In the genomic region with DNA sequence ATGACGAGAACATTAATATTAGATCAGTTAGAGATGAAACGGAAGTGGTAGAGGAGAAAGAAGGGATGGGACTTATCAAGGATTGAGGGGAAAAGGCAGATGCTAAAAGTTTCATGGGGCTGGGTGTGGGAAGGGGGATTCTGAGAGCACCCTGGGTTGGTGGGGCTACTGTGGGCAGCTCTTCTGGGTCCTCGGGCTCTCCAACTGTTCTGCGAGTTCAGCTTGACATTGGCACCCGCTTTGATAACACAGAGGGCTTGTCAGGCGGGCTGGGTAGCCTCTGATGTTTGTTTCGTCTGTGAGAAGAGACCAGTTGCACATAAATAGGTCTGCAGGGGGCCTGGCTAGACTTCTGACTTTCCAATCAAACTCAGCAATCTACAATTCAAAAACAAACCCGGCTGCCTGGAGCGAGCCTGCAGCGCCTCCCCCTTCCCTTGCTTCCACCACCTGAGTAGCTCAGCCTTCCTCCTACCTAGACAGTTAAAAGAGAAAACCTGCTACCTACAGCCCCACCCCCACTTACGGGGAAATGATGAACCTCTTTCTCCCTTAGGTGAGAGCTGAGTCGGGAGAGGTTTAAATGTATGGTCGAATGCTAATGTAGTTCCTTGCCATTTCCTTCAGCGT, we compare ENCODE assay signal across 10 mouse cellular contexts.
DNase-seq lines count a peak whose midpoint lies in the region; ATAC-seq and TF ChIP-seq lines count a peak whose summit lies in the region.
"Had no signal": no experiment of that assay in that cellular context is flagged by ENCODE, and none has a peak within 500 bp of the region (broad histone marks: within the 10 kb centered on the region; RNA-seq: fewer than 3 reads in every experiment).

No protein-coding gene starts in this region.

- no peak overlapping the region for H3K27ac ChIP-seq in heart, embryonic 12.5 days (ENCODE audit: poor library complexity, severe bottlenecking)
- H3K27ac ChIP-seq in ES-Bruce4 (ENCODE audit: insufficient read depth, low read length), result no peak overlapping the region
- no peak overlapping the region for H3K27ac ChIP-seq in forebrain, embryonic 14.5 days (ENCODE audit: low read depth, low read length)
- no peak overlapping the region for H3K27ac ChIP-seq in lung, postnatal 0 days (ENCODE audit: low read length)

- H3K4me3 ChIP-seq in heart, embryonic 12.5 days, result peak overlapping the region; percentile 12; the same call in 1 of the 2 replicates
- H3K4me3 ChIP-seq in ES-Bruce4 (ENCODE audit: low read depth, low read length), result no peak overlapping the region
- H3K4me3 ChIP-seq in forebrain, embryonic 14.5 days (ENCODE audit: low read depth, low read length), result no peak overlapping the region
- H3K4me3 ChIP-seq in lung, postnatal 0 days (ENCODE audit: low read depth, low read length), result no peak overlapping the region
- H3K4me3 ChIP-seq: myocyte had no signal

- H3K36me3 ChIP-seq in heart, embryonic 12.5 days, result no peaks in the 10 kb centered on the region
- H3K36me3 ChIP-seq in ES-Bruce4 (ENCODE audit: control insufficient read depth, insufficient read depth, low read length, poor library complexity, severe bottlenecking), result no peaks in the 10 kb centered on the region
- no peaks in the 10 kb centered on the region for H3K36me3 ChIP-seq in forebrain, embryonic 14.5 days (ENCODE audit: control insufficient read depth, insufficient read depth, low read length)
- H3K36me3 ChIP-seq in lung, postnatal 0 days (ENCODE audit: insufficient read depth, low read length), result no peaks in the 10 kb centered on the region

- peaks cover 57% of the 10 kb centered on the region for H3K27me3 ChIP-seq in heart, embryonic 12.5 days (replicated peaks)
- peaks cover 4% of the 10 kb centered on the region for H3K27me3 ChIP-seq in ES-Bruce4 (ENCODE audit: control insufficient read depth, insufficient read depth, low read length, poor library complexity, severe bottlenecking)
- H3K27me3 ChIP-seq in forebrain, embryonic 14.5 days (replicated peaks; ENCODE audit: control insufficient read depth, insufficient read depth, low read length), result peaks cover 13% of the 10 kb centered on the region; the same call in 1 of the 2 replicates
- 0 out of 2 replicates have a peak, but pooled peaks cover 7% of the 10 kb centered on the region for H3K27me3 ChIP-seq in lung, postnatal 0 days (replicated peaks; ENCODE audit: insufficient read depth, low read length)

- no peak for TF ChIP-seq POLR2A in ES-Bruce4 (IDR thresholded peaks at IDR 0.05; ENCODE audit: insufficient read depth, low read length)

- DNase-seq in heart, postnatal 25 days (ENCODE audit: low spot score), result no peak
- DNase-seq in forebrain, embryonic 14.5 days (ENCODE audit: low spot score), result no peak
- DNase-seq in kidney, postnatal 25 days, result peak; percentile 34 to 61
- no peak for DNase-seq in spleen, postnatal 36 days (ENCODE audit: low spot score in 2 of 2)
- no peak for DNase-seq in lung, postnatal 0 days (ENCODE audit: low spot score)
- DNase-seq in right cerebral cortex, postnatal 36 days (ENCODE audit: low spot score in 2 of 2), result no peak
- DNase-seq: lung, postnatal 10 days had no signal

- peak; percentile 86 for TF ChIP-seq EP300 in ES-Bruce4 (IDR thresholded peaks at IDR 0.05; ENCODE audit: insufficient read depth, low read depth, low read length)
- no peak for TF ChIP-seq EP300 in lung, postnatal 0 days (IDR thresholded peaks at IDR 0.05)

- H3K9me3 ChIP-seq in heart, embryonic 12.5 days (replicated peaks), result no peaks in the 10 kb centered on the region
- H3K9me3 ChIP-seq in ES-Bruce4 (replicated peaks; ENCODE audit: control insufficient read depth, insufficient read depth, low read length, poor library complexity, severe bottlenecking), result no peaks in the 10 kb centered on the region
- H3K9me3 ChIP-seq in forebrain, embryonic 14.5 days (replicated peaks; ENCODE audit: control insufficient read depth, low read length), result no peaks in the 10 kb centered on the region
- H3K9me3 ChIP-seq in lung, postnatal 0 days (ENCODE audit: low read length), result no peaks in the 10 kb centered on the region

- H3K4me1 ChIP-seq in heart, embryonic 12.5 days (replicated peaks), result peaks cover 8% of the 10 kb centered on the region; the same call in 1 of the 2 replicates
- no peaks in the 10 kb centered on the region for H3K4me1 ChIP-seq in ES-Bruce4 (ENCODE audit: control insufficient read depth, insufficient read depth, low read length)
- H3K4me1 ChIP-seq in forebrain, embryonic 14.5 days (ENCODE audit: control insufficient read depth, insufficient read depth, low read length), result no peaks in the 10 kb centered on the region
- H3K4me1 ChIP-seq in lung, postnatal 0 days (ENCODE audit: insufficient read depth, low read depth, low read length), result no peaks in the 10 kb centered on the region

- H3K9ac ChIP-seq in heart, embryonic 12.5 days, result no peak overlapping the region
- H3K9ac ChIP-seq in ES-Bruce4 (ENCODE audit: low read depth, poor library complexity, severe bottlenecking), result no peak overlapping the region
- no peak overlapping the region for H3K9ac ChIP-seq in forebrain, embryonic 14.5 days (ENCODE audit: low read length)
- no peak overlapping the region for H3K9ac ChIP-seq in lung, postnatal 0 days (replicated peaks; ENCODE audit: low read depth)

- ATAC-seq in heart, embryonic 12.5 days (ENCODE audit: insufficient number of reproducible peaks, low FRiP score), result no peak
- no peak for ATAC-seq in forebrain, embryonic 14.5 days
- no peak for ATAC-seq in lung, postnatal 0 days

- 4% methylated on average over 14 of the region's 14 CpGs for WGBS in heart, embryonic 12.5 days
- 3% methylated on average over 14 of the region's 14 CpGs for WGBS in forebrain, embryonic 14.5 days
- 5% methylated on average over 14 of the region's 14 CpGs for WGBS in lung, postnatal 0 days

- intact Hi-C loops in heart, postnatal 25 days (cut with DNase I), result no loop called here

- no peak for TF ChIP-seq CTCF in ES-Bruce4 (IDR thresholded peaks at IDR 0.05; ENCODE audit: low read depth, low read length)
- no peak for TF ChIP-seq CTCF in lung, postnatal 0 days (IDR thresholded peaks at IDR 0.05)

- H3K4me2 ChIP-seq in heart, embryonic 12.5 days, result no peak overlapping the region
- H3K4me2 ChIP-seq in forebrain, embryonic 14.5 days (ENCODE audit: low read length), result peak overlapping the region; percentile 24
- no peak overlapping the region for H3K4me2 ChIP-seq in lung, postnatal 0 days (replicated peaks; ENCODE audit: low read depth, low read length)

Comparison
In these comparisons a context has a peak if more than half of its experiments do, and no peak if none do; other contexts are left out.
1. DNase-seq: peak in kidney, postnatal 25 days (2 of 2); none in heart, postnatal 25 days (single experiment), forebrain, embryonic 14.5 days (single experiment), spleen, postnatal 36 days (0 of 2), lung, postnatal 0 days (single experiment) and right cerebral cortex, postnatal 36 days (0 of 2).